Mouse (Mus musculus): ENCODE results near the gene Wnt10b. TPM values are rescaled to one million over a fixed set of nuclear protein-coding genes. Genes with fewer than 3 reads are reported as not detected.

Wnt10b gene
- polyA plus RNA-seq, 1 experiment from 2014 or later = not detected

DNA sequence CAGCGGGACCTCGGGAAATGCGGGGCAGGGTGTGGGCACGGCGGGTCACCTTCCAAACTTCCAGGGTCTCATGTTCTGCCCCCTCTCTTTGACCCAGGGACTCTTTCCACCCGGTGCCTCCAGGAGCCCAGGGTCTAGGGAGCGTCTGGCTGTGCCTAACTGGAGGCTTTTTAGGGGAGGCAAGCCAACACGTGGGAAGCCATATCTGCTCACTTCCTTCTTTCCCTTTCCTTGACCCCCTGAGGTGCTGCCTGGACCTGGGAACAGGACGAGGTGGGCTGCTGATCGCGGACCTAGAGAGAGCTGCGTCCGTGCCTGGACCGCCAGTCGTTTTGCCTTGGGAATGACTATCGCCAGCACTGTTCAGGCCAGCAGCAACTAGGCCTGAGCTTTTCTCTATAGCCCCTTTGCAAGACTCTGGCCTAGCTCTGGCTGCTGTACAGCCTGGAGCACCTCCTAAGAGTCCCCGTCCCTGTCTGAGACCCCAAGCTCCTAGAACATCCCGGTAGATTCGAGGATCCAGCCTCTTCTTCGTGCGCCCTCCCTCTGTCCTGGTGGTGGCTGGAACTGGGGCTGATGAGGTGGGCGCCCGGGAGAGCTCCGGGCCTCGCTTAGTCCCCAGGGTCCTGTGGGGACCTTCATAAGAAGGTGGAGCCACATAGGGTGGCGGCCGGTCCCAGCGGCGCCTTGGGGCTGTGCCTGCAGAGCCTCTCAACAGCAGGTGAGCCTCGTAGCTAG is 28.3 kb upstream of the Wnt10b start:
- 35% methylated on average over 30 of the region's 30 CpGs for WGBS (ENCODE audit: missing documents)
- no peak overlapping the region for H3K4me3 ChIP-seq (ENCODE audit: inconsistent target)
- H3K79me2 ChIP-seq (ENCODE audit: inconsistent target) = no peaks in the 10 kb centered on the region

DNA sequence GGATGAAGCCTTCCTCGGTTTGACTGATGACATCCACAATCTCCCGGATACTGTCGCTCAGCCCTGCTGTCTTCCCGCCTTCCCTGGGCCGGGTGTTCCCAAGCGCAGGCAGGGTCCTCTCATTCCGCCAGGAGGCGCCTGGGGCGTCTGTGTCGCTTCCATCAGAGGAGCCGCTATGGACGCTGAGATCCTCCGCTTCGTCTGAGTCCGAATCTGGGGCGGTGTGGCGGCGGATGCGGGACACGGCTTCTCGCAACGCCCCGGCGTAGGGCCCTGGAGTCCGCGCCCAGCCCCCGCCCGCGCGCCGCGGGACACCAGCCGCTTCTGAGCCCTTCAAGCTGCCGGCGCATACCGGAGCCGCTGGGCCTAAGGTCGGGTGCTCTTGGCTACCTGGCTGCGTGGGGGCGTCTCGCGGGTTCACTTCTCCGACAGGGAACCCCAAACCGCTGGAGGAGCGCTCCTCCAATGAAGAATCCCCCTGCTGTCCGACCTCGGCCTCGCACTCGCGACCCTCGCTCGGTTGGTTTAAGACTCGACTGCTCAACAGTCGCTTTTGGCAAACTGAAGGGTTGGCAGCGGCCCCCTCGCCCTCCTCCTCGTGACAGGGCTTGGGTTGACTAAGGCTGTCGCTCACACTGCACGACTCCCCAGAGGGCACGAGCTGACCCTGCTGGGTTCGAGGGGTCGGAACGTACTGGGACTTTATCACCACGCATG is 27.5 kb upstream of the Wnt10b start:
- H3K79me2 ChIP-seq (ENCODE audit: inconsistent target) = no peaks in the 10 kb centered on the region
- H3K4me3 ChIP-seq (ENCODE audit: inconsistent target) = no peak overlapping the region
- H3K27ac ChIP-seq = no peak overlapping the region
- no peaks in the 10 kb centered on the region for H3K36me3 ChIP-seq (ENCODE audit: inconsistent target)
- WGBS (ENCODE audit: missing documents) = 3% methylated on average over 64 of the region's 64 CpGs

More for the DNA sequence above, 28.3 kb upstream of the Wnt10b start:
- H3K36me3 ChIP-seq (ENCODE audit: inconsistent target) = 0 out of 2 replicates have a peak, but pooled peaks cover 4% of the 10 kb centered on the region
- H3K27ac ChIP-seq = no peak overlapping the region

DNA sequence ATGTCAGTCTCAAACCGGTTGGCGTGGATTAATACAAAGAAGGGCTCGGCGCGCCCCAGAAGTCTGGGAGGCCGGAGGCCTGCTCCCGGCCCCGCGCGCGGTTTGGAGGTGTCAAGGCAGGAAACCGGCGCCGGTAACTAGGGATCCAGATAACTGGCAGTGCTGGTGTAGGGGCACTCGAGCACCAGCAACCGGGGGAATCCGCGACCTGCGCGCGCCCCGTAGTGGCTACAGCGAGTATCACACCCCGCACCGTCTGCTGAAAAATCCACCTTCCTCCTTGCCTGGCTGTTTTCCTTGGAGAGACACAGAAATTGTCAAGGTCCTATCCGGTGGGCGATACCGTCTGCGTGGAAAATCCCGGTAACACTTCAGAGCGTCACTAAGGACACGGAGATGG is 26.1 kb upstream of the Wnt10b start:
- H3K36me3 ChIP-seq (ENCODE audit: inconsistent target) = no peaks in the 10 kb centered on the region
- WGBS (ENCODE audit: missing documents) = 3% methylated on average over 32 of the region's 32 CpGs
- no peaks in the 10 kb centered on the region for H3K79me2 ChIP-seq (ENCODE audit: inconsistent target)
- H3K27ac ChIP-seq = no peak overlapping the region
- H3K4me3 ChIP-seq (ENCODE audit: inconsistent target) = no peak overlapping the region

GRCm38 (mm10) chr15:98802926-98803325 is 25.0 kb upstream of the Wnt10b start:
- Histone ChIP-seq H3K27ac (no peak overlapping the region), H3K79me2 (ENCODE audit: inconsistent target) (no peaks in the 10 kb centered on the region), H3K4me3 (ENCODE audit: inconsistent target) (no peak overlapping the region), H3K36me3 (ENCODE audit: inconsistent target) (no peaks in the 10 kb centered on the region)
- whole genome bisulfite sequencing (ENCODE audit: missing documents) = 22% methylated on average over 8 of the region's 8 CpGs

DNA sequence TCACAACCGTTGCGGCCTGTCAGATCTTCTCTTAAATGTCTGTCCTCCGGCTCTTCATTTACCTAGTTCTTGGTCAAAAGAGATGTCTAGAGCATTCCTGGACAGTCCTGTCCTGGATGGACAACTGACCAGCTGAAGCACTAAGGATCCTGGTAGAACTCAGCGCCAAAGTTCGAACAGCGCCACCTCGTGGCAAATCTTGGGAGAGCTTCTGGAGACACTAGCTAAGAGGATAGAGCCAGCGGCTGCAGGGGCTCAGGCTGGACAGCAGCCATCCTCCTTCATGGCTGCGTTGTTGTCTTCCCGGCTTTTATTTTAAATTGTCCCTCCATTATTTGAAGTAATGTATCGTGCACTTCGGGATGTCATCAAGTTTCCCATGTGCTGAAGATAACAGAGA is 21.4 kb upstream of the Wnt10b start:
- 8% methylated on average over 12 of the region's 12 CpGs for WGBS (ENCODE audit: missing documents)
- H3K36me3 ChIP-seq (ENCODE audit: inconsistent target) = no peaks in the 10 kb centered on the region
- H3K79me2 ChIP-seq (ENCODE audit: inconsistent target) = no peaks in the 10 kb centered on the region
- H3K27ac ChIP-seq = no peak overlapping the region
- H3K4me3 ChIP-seq (ENCODE audit: inconsistent target) = no peak overlapping the region

GRCm38 (mm10) chr15:98798903-98799302 is 21.0 kb upstream of the Wnt10b start:
- WGBS (ENCODE audit: missing documents) = 92% methylated on average over 2 of the region's 3 CpGs
- H3K36me3 ChIP-seq (ENCODE audit: inconsistent target) = no peaks in the 10 kb centered on the region
- no peak overlapping the region for H3K27ac ChIP-seq
- H3K4me3 ChIP-seq (ENCODE audit: inconsistent target) = no peak overlapping the region
- no peaks in the 10 kb centered on the region for H3K79me2 ChIP-seq (ENCODE audit: inconsistent target)

DNA sequence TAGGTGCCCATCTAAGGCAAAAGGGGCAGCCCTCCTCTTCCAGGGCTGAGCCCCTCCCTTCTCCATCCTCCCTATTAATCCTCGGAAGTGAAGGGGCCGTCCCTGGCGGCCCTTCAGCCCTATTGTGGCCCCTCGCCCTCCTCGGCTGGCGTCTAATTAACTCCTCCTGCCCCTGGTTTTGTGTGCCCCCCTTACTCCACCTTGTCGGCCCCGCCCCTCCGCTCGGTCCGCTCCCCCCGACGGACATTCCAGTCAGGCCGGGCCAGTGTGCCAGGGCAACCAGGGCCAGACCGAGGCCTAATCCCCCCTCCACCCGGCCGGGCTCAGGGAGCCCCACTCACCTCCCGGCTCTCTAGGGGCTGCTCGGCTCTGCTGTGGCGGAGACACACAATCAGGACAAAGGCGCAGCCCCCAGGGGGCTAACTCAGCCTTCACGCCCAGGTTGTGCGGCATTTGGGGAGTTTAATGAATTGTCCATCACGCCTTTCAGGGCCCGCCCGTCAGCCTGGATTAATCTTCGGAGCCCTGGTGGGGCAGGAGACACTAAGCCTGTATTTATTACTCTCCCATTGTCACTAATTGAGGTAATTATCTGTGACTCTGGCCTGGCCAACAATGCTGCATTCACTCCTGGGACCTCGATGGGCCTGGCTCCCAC is 20.0 kb upstream of the Wnt10b start:
- WGBS (ENCODE audit: missing documents) = 28% methylated on average over 28 of the region's 28 CpGs
- no peaks in the 10 kb centered on the region for H3K79me2 ChIP-seq (ENCODE audit: inconsistent target)
- H3K4me3 ChIP-seq (ENCODE audit: inconsistent target) = no peak overlapping the region
- no peak overlapping the region for H3K27ac ChIP-seq
- no peaks in the 10 kb centered on the region for H3K36me3 ChIP-seq (ENCODE audit: inconsistent target)

DNA sequence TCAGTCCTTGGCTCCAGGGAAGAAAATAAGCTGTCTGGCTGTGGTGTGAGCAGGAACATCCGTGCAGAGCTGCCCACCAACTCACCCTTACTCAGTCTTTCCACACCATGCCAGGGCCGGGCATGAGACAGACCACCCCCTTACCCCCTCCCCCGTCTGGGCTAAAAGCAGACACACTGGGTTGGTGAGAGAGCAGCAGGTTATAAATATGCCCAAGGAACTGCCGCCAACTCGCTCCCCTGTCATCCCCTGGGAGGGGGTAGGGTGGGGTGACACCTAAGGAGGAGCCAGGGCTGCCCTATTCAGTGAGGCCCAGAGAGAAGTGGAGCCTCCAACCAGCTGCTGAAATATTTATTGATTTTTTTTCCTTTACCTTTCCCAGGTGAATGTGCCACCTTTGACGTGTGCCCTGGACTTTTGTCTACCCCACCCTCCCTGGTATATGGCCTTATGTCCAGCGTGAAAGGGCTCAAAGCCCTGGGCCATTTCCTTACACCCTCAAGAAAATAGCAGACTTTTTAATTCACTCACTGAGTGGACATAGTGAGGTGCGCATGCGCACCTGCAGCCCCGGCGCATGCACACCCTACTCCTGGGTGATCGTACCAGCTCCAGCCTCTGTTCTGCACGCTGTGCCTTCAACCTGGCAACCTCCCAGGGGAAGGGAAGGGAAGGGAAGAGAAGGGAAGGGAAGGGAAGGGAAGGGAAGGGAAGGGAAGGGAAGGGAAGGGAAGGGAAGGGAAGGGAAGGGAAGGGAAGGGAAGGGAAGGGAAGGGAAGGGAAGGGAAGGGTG is 19.0 kb upstream of the Wnt10b start:
- Histone ChIP-seq H3K27ac (no peak overlapping the region), H3K79me2 (ENCODE audit: inconsistent target) (no peaks in the 10 kb centered on the region), H3K36me3 (ENCODE audit: inconsistent target) (no peaks in the 10 kb centered on the region), H3K4me3 (ENCODE audit: inconsistent target) (no peak overlapping the region)
- WGBS (ENCODE audit: missing documents) = 18% methylated on average over 12 of the region's 13 CpGs

GRCm38 (mm10) chr15:98793141-98793698 is 15.3 kb upstream of the Wnt10b start:
- Histone ChIP-seq H3K27ac (no peak overlapping the region), H3K36me3 (ENCODE audit: inconsistent target) (no peaks in the 10 kb centered on the region), H3K79me2 (ENCODE audit: inconsistent target) (no peaks in the 10 kb centered on the region), H3K4me3 (ENCODE audit: inconsistent target) (no peak overlapping the region)
- WGBS (ENCODE audit: missing documents) = 7% methylated on average over 13 of the region's 13 CpGs

GRCm38 (mm10) chr15:98792233-98793020 is 14.5 kb upstream of the Wnt10b start:
- Histone ChIP-seq H3K27ac (no peak overlapping the region), H3K79me2 (ENCODE audit: inconsistent target) (no peaks in the 10 kb centered on the region), H3K36me3 (ENCODE audit: inconsistent target) (no peaks in the 10 kb centered on the region), H3K4me3 (ENCODE audit: inconsistent target) (no peak overlapping the region)
- 5% methylated on average over 65 of the region's 75 CpGs for WGBS (ENCODE audit: missing documents)

GRCm38 (mm10) chr15:98791771-98792170 is 13.8 kb upstream of the Wnt10b start:
- Histone ChIP-seq H3K4me3 (ENCODE audit: inconsistent target) (no peak overlapping the region), H3K79me2 (ENCODE audit: inconsistent target) (no peaks in the 10 kb centered on the region), H3K36me3 (ENCODE audit: inconsistent target) (no peaks in the 10 kb centered on the region), H3K27ac (no peak overlapping the region)
- 3% methylated on average over 23 of the region's 23 CpGs for WGBS (ENCODE audit: missing documents)

DNA sequence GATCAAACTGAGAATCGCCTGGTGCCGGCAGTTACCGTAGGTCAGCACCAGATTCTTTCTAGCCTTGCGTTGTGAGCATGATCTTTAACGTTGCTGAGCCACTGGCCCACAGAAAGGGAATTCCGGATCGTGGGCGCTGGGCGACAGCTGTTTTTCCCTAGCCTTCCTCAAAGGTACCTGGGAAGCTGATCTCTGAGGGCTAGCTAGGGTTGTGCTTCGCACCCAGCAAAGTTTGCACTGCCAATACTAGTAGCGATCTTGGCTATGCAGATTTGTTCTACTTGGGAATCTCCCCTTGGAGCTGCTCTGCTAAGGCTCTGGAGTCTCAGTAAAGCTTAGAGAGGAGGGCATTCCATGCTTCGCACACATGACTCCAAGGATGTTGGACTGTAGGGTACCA is 13.3 kb upstream of the Wnt10b start:
- Histone ChIP-seq H3K36me3 (ENCODE audit: inconsistent target) (no peaks in the 10 kb centered on the region), H3K4me3 (ENCODE audit: inconsistent target) (no peak overlapping the region), H3K79me2 (ENCODE audit: inconsistent target) (no peaks in the 10 kb centered on the region), H3K27ac (no peak overlapping the region)
- 3% methylated on average over 12 of the region's 12 CpGs for WGBS (ENCODE audit: missing documents)

GRCm38 (mm10) chr15:98790761-98791160 is 12.8 kb upstream of the Wnt10b start:
- H3K27ac ChIP-seq = no peak overlapping the region
- no peaks in the 10 kb centered on the region for H3K36me3 ChIP-seq (ENCODE audit: inconsistent target)
- H3K4me3 ChIP-seq (ENCODE audit: inconsistent target) = no peak overlapping the region
- H3K79me2 ChIP-seq (ENCODE audit: inconsistent target) = no peaks in the 10 kb centered on the region
- WGBS (ENCODE audit: missing documents) = 2% methylated on average over 23 of the region's 23 CpGs
